Mouse (Mus musculus): Measurements from ENCODE around the gene Nfkb2. TPM values are rescaled to one million over a fixed set of nuclear protein-coding genes. Genes with fewer than 3 reads are reported as not detected.

The Nfkb2 gene
- total and polyA plus RNA-seq, 3 experiments, result 27.2 to 43.0 TPM; not detected in 1

DNA sequence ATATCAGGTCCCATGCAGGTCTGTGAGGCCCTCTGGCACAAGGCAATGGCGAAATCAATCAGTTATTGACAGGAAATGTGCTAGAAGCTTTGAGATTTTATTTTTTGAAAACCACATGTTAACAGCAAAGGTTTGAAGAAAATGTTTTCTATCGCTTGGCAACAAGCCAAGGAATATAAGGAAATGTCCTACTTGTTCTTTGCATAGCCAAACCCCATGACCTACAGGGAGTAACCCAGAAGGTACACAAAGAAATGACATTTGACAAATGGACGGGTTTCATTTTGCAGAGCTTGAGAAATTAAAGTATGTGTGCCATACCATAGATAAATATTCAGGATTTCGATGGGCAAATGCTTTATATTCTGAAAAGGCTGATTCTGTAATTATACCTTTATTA, 7.2 kb upstream of the Nfkb2 start:
- no peak overlapping the region for H3K4me3 ChIP-seq (ENCODE audit: control insufficient read depth in 1 of 2, insufficient read depth in 1 of 2, low read depth in 2 of 2, low read length in 2 of 2)
- H3K79me2 ChIP-seq (ENCODE audit: control insufficient read depth, insufficient read depth, low read length, poor library complexity), result no peaks in the 10 kb centered on the region
- TF ChIP-seq GATA1 (IDR thresholded peaks at IDR 0.05; ENCODE audit: low read depth, low read length), result no peak
- TF ChIP-seq SIN3A (IDR thresholded peaks at IDR 0.05; ENCODE audit: low read length), result no peak
- no peak for TF ChIP-seq HCFC1 (IDR thresholded peaks at IDR 0.05; ENCODE audit: low read depth, low read length)
- TF ChIP-seq POLR2AphosphoS5 (IDR thresholded peaks at IDR 0.05; ENCODE audit: borderline replicate concordance, low read depth, low read length), result no peak
- TF ChIP-seq ZC3H11A (IDR thresholded peaks at IDR 0.05; ENCODE audit: low read depth, low read length), result no peak
- no peak for TF ChIP-seq MEF2A (IDR thresholded peaks at IDR 0.05; ENCODE audit: extremely low read depth, insufficient replicate concordance, low read depth, low read length, poor library complexity, severe bottlenecking)
- TF ChIP-seq ETS1 (IDR thresholded peaks at IDR 0.05; ENCODE audit: low read depth, low read length), result no peak
- no peak for TF ChIP-seq CHD1 (IDR thresholded peaks at IDR 0.05; ENCODE audit: low read depth, low read length)
- no peak overlapping the region for H3K27ac ChIP-seq (ENCODE audit: control insufficient read depth, low read depth, low read length)
- no peak for DNase-seq (ENCODE audit: low read depth, low spot score)
- H3K9ac ChIP-seq (ENCODE audit: control insufficient read depth, low read depth, low read length, poor library complexity, severe bottlenecking), result no peak overlapping the region
- no peaks in the 10 kb centered on the region for H3K27me3 ChIP-seq (ENCODE audit: control insufficient read depth in 1 of 2, insufficient read depth in 2 of 2, low read length in 2 of 2)
- peaks cover 0 to 7% of the 10 kb centered on the region in 2 experiments; a peak in 2 of 4 replicates for H3K36me3 ChIP-seq (ENCODE audit: control insufficient read depth in 1 of 2, insufficient read depth in 2 of 2, low read length in 2 of 2)
- no peaks in the 10 kb centered on the region for H3K9me3 ChIP-seq (replicated peaks; ENCODE audit: insufficient read depth, low read length)
- H3K4me1 ChIP-seq (ENCODE audit: control insufficient read depth in 1 of 2, insufficient read depth in 2 of 2, low read length in 2 of 2), result peaks cover 2 to 3% of the 10 kb centered on the region in 2 experiments; a peak in 3 of 4 replicates

DNA sequence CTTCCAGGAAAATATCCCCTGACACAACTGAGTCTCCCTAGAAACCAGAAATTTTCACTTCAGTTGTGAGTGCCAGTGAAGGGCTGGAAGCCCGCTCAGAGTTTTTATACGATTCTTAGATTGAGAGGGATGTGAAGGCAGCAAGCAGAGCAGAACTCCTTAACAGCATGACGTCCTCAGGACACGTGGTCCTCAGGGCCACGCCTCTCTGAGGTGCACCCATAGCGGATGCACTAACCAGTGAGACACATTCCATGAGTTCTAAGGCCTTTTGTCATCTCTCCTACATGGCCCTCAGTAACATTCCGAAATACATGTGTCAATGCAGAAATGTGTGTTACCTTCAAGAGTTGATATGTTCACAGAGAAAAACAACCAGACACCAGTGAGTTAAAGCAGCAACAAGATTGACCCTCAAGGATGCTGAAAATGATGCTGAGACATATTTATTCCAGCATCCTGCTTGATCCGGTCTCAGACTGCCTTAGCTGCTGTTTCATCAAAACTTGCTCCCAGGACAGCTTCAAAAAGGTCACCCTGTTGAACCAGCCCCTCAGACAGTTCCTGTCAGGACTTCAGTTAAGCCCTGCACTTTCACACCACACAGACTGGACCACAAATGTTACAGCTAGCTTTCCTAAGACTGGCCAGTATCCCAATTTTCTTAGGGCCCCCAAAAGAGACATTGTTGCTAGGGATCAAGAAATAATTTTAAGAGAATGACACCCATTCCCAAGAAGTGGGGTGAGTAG, 3.6 kb upstream of the Nfkb2 start:
- TF ChIP-seq EP300 (IDR thresholded peaks at IDR 0.05; ENCODE audit: low read depth in 1 of 2, low read length in 2 of 2), result no peak
- TF ChIP-seq RAD21 (IDR thresholded peaks at IDR 0.05; ENCODE audit: low read depth, low read length), result no peak
- no peak for TF ChIP-seq KAT2A (conservative IDR thresholded peaks at IDR 0.05; ENCODE audit: low read depth, low read length)
- Histone ChIP-seq H3K4me1 (ENCODE audit: control insufficient read depth in 1 of 2, insufficient read depth in 2 of 2, low read length in 2 of 2) (peaks cover 3 to 17% of the 10 kb centered on the region in 2 experiments), H3K27me3 (ENCODE audit: control insufficient read depth in 1 of 2, insufficient read depth in 2 of 2, low read length in 2 of 2) (no peaks in the 10 kb centered on the region), H3K27ac (ENCODE audit: control insufficient read depth, low read depth, low read length) (no peak overlapping the region), H3K9me3 (replicated peaks; ENCODE audit: insufficient read depth, low read length) (no peaks in the 10 kb centered on the region), H3K36me3 (ENCODE audit: control insufficient read depth in 1 of 2, insufficient read depth in 2 of 2, low read length in 2 of 2) (peaks cover 0 to 13% of the 10 kb centered on the region in 2 experiments; a peak in 2 of 4 replicates), H3K4me3 (ENCODE audit: control insufficient read depth in 1 of 2, insufficient read depth in 1 of 2, low read depth in 2 of 2, low read length in 2 of 2) (no peak overlapping the region), H3K9ac (ENCODE audit: control insufficient read depth, low read depth, low read length, poor library complexity, severe bottlenecking) (no peak overlapping the region), H3K79me2 (ENCODE audit: control insufficient read depth, insufficient read depth, low read length, poor library complexity) (peaks cover 3% of the 10 kb centered on the region; the same call in 1 of the 2 replicates)
- no peak for DNase-seq (ENCODE audit: low read depth, low spot score)

DNA sequence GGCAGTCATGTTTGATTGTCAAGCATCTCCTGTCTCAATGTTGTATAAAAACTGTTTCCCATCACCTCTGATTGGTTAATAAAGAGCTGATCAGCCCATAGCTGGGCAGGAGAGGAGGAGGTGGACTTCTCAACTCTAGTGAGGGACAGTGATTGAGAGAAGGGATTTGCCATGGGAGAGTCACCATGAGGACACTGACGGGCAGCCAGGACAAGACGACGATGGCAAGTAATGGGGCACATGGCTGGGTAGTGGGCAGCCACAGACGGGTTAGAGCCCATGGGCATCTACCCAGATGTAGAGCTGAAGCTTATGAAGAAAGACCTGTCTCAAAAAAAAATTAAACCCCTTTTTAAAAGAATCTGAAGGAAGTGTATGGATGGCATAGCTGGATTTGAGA, 1.6 kb upstream of the Nfkb2 start:
- TF ChIP-seq SIN3A (IDR thresholded peaks at IDR 0.05; ENCODE audit: low read length), result no peak
- no peak; the same call in 1 of the 2 replicates for TF ChIP-seq POLR2AphosphoS2 (IDR thresholded peaks at IDR 0.05; ENCODE audit: low read length)
- no peak for TF ChIP-seq MYB (IDR thresholded peaks at IDR 0.05; ENCODE audit: low read depth, low read length)
- TF ChIP-seq MAFK (IDR thresholded peaks at IDR 0.05; ENCODE audit: borderline replicate concordance, low read depth, low read length), result no peak
- no peak for TF ChIP-seq USF1 (IDR thresholded peaks at IDR 0.05; ENCODE audit: low read depth, low read length)
- Histone ChIP-seq H3K27ac (ENCODE audit: control insufficient read depth, low read depth, low read length) (no peak overlapping the region), H3K36me3 (ENCODE audit: control insufficient read depth in 1 of 2, insufficient read depth in 2 of 2, low read length in 2 of 2) (peaks cover 0 to 14% of the 10 kb centered on the region in 2 experiments; a peak in 2 of 4 replicates), H3K9ac (ENCODE audit: control insufficient read depth, low read depth, low read length, poor library complexity, severe bottlenecking) (no peak overlapping the region), H3K4me1 (ENCODE audit: control insufficient read depth in 1 of 2, insufficient read depth in 2 of 2, low read length in 2 of 2) (peaks cover 6 to 20% of the 10 kb centered on the region in 2 experiments), H3K4me3 (ENCODE audit: control insufficient read depth in 1 of 2, insufficient read depth in 1 of 2, low read depth in 2 of 2, low read length in 2 of 2) (no peak overlapping the region), H3K27me3 (ENCODE audit: control insufficient read depth in 1 of 2, insufficient read depth in 2 of 2, low read length in 2 of 2) (no peaks in the 10 kb centered on the region), H3K9me3 (replicated peaks; ENCODE audit: insufficient read depth, low read length) (no peaks in the 10 kb centered on the region), H3K79me2 (ENCODE audit: control insufficient read depth, insufficient read depth, low read length, poor library complexity) (peaks cover 3% of the 10 kb centered on the region; the same call in 1 of the 2 replicates)
- no peak for DNase-seq (ENCODE audit: low read depth, low spot score)

Data from MEL (cell line).